Mouse (Mus musculus): Measurements from ENCODE around the gene Cemip2. TPM values are rescaled to one million over a fixed set of nuclear protein-coding genes. Genes with fewer than 3 reads are reported as not detected.

Cemip2 gene
- polyA plus RNA-seq, 1 experiment, result 0.58 TPM

GRCm38 (mm10) chr19:21824146-21824545, 46.0 kb downstream of the Cemip2 start:
- TF ChIP-seq POLR2A (IDR thresholded peaks at IDR 0.05; ENCODE audit: control insufficient read depth, low read depth, low read length) (no peak), CTCF (IDR thresholded peaks at IDR 0.05; ENCODE audit: control insufficient read depth, insufficient read depth, insufficient replicate concordance, low read depth, low read length) (no peak)
- Histone ChIP-seq H3K27me3 (ENCODE audit: control insufficient read depth, insufficient read depth, low read length) (no peaks in the 10 kb centered on the region), H3K4me1 (ENCODE audit: control insufficient read depth, insufficient read depth, low read length) (no peaks in the 10 kb centered on the region), H3K36me3 (ENCODE audit: control insufficient read depth, insufficient read depth, low read length) (no peaks in the 10 kb centered on the region), H3K27ac (ENCODE audit: control insufficient read depth, insufficient read depth, low read depth, low read length) (no peak overlapping the region), H3K4me3 (ENCODE audit: control insufficient read depth, low read depth, low read length) (no peak overlapping the region)

DNA sequence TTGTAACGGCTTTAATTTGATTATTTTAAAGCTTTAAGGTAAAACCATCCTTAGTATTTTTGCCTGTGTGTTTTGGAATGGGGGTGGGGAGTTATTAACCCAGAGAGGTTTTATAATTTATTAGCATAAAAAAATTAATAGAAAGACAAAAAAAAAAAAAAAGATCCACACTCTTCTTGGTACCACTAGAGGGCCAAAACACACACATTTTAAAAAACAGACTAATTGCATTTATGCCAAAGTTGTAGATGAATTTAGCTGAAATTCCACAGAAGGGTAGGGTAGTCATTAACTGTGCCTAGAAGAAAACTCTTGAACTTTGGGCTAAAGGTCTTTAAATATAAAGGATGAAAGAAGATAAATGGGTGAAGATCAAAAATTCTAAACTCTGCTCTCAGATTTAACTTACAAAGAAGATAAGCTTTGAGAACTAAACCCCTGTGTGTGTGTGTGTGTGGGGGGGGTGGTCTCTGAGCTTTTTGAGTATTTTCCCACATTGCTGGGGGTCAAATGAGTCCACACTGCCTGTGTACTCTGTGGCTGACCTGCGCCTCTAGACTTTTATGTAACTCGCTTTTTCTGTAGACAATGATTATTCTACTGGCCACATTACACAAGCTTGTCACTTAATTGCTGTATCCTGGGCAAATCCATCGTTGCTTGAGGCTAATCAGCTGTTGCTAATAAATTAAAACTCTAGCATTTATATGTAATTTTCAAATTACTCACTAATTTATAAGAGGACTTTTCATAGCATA, 47.2 kb downstream of the Cemip2 start:
- no peak for TF ChIP-seq CTCF (IDR thresholded peaks at IDR 0.05; ENCODE audit: control insufficient read depth, insufficient read depth, insufficient replicate concordance, low read depth, low read length)
- no peak for TF ChIP-seq POLR2A (IDR thresholded peaks at IDR 0.05; ENCODE audit: control insufficient read depth, low read depth, low read length)
- no peak overlapping the region for H3K4me3 ChIP-seq (ENCODE audit: control insufficient read depth, low read depth, low read length)
- no peaks in the 10 kb centered on the region for H3K27me3 ChIP-seq (ENCODE audit: control insufficient read depth, insufficient read depth, low read length)
- H3K27ac ChIP-seq (ENCODE audit: control insufficient read depth, insufficient read depth, low read depth, low read length), result no peak overlapping the region
- no peaks in the 10 kb centered on the region for H3K36me3 ChIP-seq (ENCODE audit: control insufficient read depth, insufficient read depth, low read length)
- H3K4me1 ChIP-seq (ENCODE audit: control insufficient read depth, insufficient read depth, low read length), result no peaks in the 10 kb centered on the region

- Histone ChIP-seq H3K4me1 (ENCODE audit: control insufficient read depth, insufficient read depth, low read length) (no peaks in the 10 kb centered on the region), H3K36me3 (ENCODE audit: control insufficient read depth, insufficient read depth, low read length) (no peaks in the 10 kb centered on the region), H3K4me3 (ENCODE audit: control insufficient read depth, low read depth, low read length) (no peak overlapping the region), H3K27me3 (ENCODE audit: control insufficient read depth, insufficient read depth, low read length) (no peaks in the 10 kb centered on the region), H3K27ac (ENCODE audit: control insufficient read depth, insufficient read depth, low read depth, low read length) (no peak overlapping the region)
- no peak for TF ChIP-seq CTCF (IDR thresholded peaks at IDR 0.05; ENCODE audit: control insufficient read depth, insufficient read depth, insufficient replicate concordance, low read depth, low read length)
Observed at GRCm38 (mm10) chr19:21833416-21833992, 55.4 kb downstream of the Cemip2 start.

DNA sequence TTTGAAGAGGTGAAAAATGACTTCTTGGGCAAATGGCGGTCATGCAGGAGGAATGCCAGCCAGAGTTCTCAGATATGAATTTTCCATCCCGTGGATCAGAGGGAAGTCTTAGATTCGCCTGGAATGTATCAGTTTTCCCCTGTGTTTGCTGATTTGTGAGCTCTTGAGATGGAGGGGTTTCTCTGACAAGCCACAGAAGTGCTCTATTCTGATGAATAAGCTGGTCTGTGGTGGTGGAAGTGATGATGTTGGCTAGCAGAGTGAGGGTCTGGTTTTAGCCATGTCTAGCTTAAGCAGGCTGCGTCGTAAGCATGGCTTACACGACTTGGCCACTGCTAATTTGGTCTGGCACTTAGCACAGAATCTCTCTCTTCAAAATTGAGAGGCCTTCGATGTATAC, 56.8 kb downstream of the Cemip2 start:
- Histone ChIP-seq H3K4me3 (ENCODE audit: control insufficient read depth, low read depth, low read length) (no peak overlapping the region), H3K36me3 (ENCODE audit: control insufficient read depth, insufficient read depth, low read length) (no peaks in the 10 kb centered on the region), H3K27me3 (ENCODE audit: control insufficient read depth, insufficient read depth, low read length) (no peaks in the 10 kb centered on the region), H3K27ac (ENCODE audit: control insufficient read depth, insufficient read depth, low read depth, low read length) (no peak overlapping the region), H3K4me1 (ENCODE audit: control insufficient read depth, insufficient read depth, low read length) (no peaks in the 10 kb centered on the region)
- TF ChIP-seq CTCF (IDR thresholded peaks at IDR 0.05; ENCODE audit: control insufficient read depth, insufficient read depth, insufficient replicate concordance, low read depth, low read length) (no peak), POLR2A (IDR thresholded peaks at IDR 0.05; ENCODE audit: control insufficient read depth, low read depth, low read length) (no peak)

DNA sequence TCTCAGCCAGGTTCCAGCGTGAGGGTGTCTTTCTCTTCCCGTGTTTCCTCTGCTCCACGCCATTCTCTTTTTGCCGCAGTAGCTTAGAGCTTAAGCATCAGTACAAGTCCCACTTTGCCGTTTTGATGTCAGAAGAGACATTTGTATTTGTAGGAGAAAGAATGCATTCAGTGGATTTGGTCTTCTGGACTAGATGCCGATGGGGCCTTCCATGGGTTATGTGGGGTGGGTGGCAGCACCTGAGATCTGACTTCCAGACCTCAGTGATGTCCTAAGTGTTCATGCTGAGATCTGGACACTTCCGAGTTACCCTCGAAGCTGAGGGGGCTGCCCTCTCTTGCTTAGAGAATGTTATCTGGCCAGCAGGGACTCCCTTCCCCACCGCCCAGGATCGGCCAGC, 72.6 kb downstream of the Cemip2 start:
- H3K4me1 ChIP-seq (ENCODE audit: control insufficient read depth, insufficient read depth, low read length), result no peaks in the 10 kb centered on the region
- H3K36me3 ChIP-seq (ENCODE audit: control insufficient read depth, insufficient read depth, low read length), result no peaks in the 10 kb centered on the region
- no peaks in the 10 kb centered on the region for H3K27me3 ChIP-seq (ENCODE audit: control insufficient read depth, insufficient read depth, low read length)
- no peak overlapping the region for H3K27ac ChIP-seq (ENCODE audit: control insufficient read depth, insufficient read depth, low read depth, low read length)
- no peak for TF ChIP-seq CTCF (IDR thresholded peaks at IDR 0.05; ENCODE audit: control insufficient read depth, insufficient read depth, insufficient replicate concordance, low read depth, low read length)
- no peak for TF ChIP-seq POLR2A (IDR thresholded peaks at IDR 0.05; ENCODE audit: control insufficient read depth, low read depth, low read length)
- H3K4me3 ChIP-seq (ENCODE audit: control insufficient read depth, low read depth, low read length), result no peak overlapping the region

DNA sequence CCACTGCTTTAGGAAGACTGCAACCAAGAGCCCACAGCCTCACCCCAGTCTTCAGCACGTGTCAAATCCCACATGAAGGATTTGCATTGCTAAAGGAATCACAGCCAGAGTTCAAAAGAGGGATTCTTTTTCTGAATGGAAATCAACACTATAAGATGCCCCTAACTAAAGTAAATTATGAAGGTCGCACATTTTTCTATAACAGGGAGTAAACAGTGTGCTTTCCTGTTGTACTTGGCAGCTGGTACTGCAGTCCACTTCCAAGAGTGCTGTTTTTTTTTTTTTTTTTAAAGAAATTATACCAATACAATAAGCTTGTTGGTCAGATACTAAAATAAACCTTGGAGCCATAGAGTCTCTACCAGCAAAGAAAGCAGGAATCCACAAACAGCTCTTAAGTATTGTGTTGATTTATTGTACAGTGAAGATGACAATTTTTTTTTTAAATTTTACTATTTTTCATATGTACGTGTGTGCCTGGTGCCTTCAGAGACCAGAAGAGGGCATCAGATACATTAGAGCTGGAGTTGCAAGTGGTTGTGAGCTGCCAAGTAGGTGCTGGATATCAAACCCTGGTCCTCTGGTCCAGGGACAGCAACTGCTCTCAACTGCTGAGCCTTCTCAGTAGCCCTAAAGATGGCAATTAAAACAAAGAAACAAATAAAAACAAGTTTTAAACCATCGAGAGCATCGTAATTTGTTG, 76.5 kb downstream of the Cemip2 start:
- TF ChIP-seq POLR2A (IDR thresholded peaks at IDR 0.05; ENCODE audit: control insufficient read depth, low read depth, low read length), result no peak
- no peak for TF ChIP-seq CTCF (IDR thresholded peaks at IDR 0.05; ENCODE audit: control insufficient read depth, insufficient read depth, insufficient replicate concordance, low read depth, low read length)
- Histone ChIP-seq H3K27ac (ENCODE audit: control insufficient read depth, insufficient read depth, low read depth, low read length) (no peak overlapping the region), H3K4me1 (ENCODE audit: control insufficient read depth, insufficient read depth, low read length) (no peaks in the 10 kb centered on the region), H3K36me3 (ENCODE audit: control insufficient read depth, insufficient read depth, low read length) (no peaks in the 10 kb centered on the region), H3K27me3 (ENCODE audit: control insufficient read depth, insufficient read depth, low read length) (no peaks in the 10 kb centered on the region), H3K4me3 (ENCODE audit: control insufficient read depth, low read depth, low read length) (no peak overlapping the region)

- Histone ChIP-seq H3K4me1 (ENCODE audit: control insufficient read depth, insufficient read depth, low read length) (no peaks in the 10 kb centered on the region), H3K4me3 (ENCODE audit: control insufficient read depth, low read depth, low read length) (no peak overlapping the region), H3K36me3 (ENCODE audit: control insufficient read depth, insufficient read depth, low read length) (no peaks in the 10 kb centered on the region)
Observed at GRCm38 (mm10) chr19:21855421-21856128, 77.4 kb downstream of the Cemip2 start.

More at GRCm38 (mm10) chr19:21855421-21856128, 77.4 kb downstream of the Cemip2 start:
- TF ChIP-seq CTCF (IDR thresholded peaks at IDR 0.05; ENCODE audit: control insufficient read depth, insufficient read depth, insufficient replicate concordance, low read depth, low read length) (no peak), POLR2A (IDR thresholded peaks at IDR 0.05; ENCODE audit: control insufficient read depth, low read depth, low read length) (no peak)
- Histone ChIP-seq H3K27ac (ENCODE audit: control insufficient read depth, insufficient read depth, low read depth, low read length) (no peak overlapping the region), H3K27me3 (ENCODE audit: control insufficient read depth, insufficient read depth, low read length) (no peaks in the 10 kb centered on the region)
